Mouse (Mus musculus) monocyte, adult 2 months (primary cell): Measurements from ENCODE around the gene Ralgapa2.

Source experiments
- DNase-seq, 2 experiments: peaks; one replicate each; pipeline ENCODE4 v3.0.0; 2022; ENCODE audit warnings: low spot score in 2 of 2, low read depth in 1 of 2

Gene Ralgapa2

DNA sequence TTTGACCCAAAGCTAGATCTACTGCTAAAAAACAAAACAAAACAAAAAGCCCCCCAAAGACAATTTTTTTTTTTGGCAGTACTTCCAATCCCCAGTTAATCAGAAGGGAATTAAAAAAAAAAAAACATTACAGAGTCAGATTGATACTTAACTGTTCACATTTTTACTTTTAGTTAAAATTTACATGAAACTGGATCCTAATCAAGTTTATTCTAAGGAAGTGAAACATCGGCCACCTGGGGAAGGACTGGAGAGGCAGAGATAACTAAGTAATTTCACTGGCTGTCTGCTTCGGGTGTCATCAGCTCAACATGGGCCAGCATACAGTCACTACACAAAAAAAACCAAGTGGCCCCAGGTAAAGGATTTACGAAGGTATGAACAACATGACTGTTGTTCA, 201.4 kb downstream of the Ralgapa2 start:
- DNase-seq: no peak

DNA sequence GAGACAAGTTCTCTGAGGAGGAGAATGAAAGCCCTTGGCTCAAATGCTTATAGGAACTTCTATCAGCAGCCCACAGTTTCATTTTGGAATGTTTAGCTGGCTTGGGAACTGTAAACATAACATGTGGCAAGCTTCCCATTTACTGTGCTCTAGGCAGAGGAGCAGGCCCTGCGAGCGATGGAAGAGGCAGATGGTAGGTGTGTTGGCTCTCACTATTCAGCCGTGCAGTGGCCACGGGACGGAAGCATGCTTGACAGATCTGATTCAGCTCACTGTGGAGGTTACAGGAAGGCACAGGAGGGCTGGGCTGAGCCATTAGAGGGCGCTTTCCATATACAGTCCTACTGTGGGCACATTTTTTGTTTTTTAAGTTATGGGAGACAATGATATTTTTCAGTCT, 201.9 kb downstream of the Ralgapa2 start:
- DNase-seq: no peak

DNA sequence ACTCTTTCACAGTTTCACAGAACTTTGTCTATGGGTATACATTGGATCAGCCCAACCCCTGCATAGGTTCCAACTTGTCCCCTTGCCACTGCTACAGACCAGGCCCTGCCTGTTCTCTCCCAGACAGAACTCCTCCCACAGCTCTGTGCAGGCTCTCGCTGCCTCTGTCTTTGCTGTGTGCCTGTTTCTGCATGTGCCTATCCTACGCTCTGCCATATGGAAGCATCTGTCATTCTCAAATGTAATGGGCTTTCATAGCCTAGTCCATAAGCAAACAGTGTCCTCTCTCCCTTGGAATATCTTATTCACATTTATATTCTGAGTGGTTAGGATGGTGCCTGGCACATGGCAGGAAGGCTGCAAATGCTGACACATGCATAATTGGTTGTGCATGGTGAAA, 202.7 kb downstream of the Ralgapa2 start:
- DNase-seq: no peak

DNA sequence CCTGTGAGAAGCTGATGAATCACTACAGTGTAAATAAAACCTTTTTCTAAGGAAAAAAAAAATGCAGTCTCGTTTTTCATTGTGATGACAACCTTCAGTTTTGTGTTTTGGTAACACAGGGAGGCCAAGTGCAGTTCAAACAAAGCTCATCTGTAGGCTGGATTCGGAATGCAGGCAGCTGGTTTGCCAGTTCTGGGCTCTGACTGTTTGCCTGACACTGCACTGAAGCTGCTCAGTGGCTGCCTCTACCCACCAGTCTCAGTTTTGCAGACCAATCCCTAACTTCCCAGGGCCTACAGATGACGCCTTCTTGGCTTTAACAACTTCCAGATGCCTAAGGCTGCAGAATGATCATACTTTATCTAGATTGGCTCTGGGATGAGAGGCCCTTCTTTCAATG, 205.1 kb downstream of the Ralgapa2 start:
- DNase-seq: no peak

DNA sequence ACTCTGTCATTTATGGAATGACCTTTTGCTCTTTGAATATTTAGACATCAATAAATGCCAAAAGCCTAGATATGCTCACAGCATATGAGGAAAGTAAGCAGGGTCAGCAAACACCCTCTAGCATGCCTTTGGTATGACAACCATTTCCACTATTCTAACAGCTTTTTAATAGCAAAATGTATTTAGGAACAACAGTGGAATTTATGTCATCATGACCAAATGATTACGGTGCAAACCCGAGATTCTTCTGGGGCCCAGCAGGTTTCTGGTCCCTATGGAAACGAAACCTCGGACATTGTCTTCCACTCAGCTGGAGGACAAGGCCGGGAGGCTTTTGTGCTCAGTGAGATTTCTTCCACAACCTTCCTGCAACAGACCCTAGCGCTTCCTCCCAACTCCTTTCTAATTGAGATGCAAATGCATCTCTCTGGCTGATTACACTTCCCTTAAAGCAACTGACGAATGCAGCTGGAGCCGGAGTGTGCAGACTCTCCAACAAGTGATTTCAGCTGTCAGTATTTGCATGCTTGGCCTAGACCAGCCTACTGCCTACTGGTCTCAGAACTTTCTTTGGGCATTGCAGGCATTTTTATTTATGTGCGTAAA, 209.9 kb downstream of the Ralgapa2 start:
- no peak for DNase-seq

DNA sequence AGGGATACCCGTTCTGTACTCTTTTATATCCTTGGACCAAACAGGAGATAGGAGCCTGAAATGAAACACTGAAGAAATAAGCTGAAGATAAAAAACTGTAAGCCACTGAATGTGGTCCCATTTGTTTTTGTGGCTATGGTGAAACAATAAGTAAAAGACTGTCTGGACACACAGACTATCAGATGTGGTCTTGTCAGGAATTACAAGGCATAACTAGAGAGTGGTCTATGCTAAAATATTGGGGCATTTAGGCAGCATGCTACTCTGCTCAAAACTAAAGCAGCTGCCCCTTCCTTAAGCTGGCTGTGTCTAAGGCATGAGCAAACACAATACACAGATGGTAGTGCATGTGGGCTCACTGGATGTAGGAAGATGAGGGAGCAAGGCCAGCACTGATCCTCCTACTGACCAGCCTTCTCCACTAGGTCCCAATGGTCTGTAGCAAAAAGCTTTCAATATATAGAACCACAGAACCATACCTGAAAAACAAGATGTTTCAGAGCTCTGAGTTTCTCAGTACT, 211.6 kb downstream of the Ralgapa2 start:
- no peak for DNase-seq

DNA sequence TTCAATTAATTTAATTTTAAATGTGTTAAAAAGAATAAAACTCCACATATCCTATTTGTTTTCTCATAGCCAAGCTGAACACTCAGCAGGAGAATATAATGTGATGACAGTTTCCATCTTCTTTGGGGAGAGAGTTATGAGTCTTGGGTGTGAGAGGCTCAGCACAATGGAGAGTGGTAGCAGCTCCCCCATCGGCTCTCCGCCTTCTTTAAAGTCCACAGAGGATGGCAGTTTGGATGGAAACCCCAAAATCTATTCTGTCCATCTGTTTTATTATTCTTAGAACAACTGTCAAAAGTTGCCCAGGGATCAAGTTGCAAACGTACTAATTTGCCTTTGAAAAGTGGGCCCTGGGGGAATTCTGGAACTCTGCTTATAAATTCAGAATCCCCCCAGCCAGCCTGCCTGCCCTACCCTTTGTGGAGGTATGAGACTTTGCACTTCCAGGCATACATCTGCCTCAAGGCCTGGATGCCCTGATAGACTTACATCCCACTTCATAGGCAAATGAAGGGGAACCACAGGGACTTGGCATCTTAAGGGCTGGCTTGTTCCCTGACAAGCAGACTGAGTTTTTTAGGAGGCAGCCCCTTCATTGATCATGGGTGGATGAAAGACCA, 212.2 kb downstream of the Ralgapa2 start:
- no peak for DNase-seq

DNA sequence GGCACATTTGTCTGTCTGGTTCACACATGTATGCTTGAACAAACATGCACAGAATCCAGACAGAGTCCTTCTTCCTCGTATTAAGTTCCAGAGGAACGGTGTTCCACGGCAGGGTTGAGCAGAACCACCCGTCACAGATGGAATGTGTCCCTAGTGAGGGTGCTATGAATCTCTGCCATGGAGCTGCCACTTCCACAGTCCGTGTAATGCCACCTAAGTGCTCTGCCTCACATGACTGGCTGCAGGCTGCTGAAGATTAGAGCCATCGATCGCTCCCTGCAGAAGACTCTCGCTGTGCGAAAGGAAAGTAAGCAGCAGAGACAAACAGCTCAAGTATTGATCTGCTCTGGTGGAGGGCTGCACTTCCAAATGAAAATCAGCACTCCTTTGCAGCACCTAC, 218.6 kb downstream of the Ralgapa2 start:
- no peak for DNase-seq

DNA sequence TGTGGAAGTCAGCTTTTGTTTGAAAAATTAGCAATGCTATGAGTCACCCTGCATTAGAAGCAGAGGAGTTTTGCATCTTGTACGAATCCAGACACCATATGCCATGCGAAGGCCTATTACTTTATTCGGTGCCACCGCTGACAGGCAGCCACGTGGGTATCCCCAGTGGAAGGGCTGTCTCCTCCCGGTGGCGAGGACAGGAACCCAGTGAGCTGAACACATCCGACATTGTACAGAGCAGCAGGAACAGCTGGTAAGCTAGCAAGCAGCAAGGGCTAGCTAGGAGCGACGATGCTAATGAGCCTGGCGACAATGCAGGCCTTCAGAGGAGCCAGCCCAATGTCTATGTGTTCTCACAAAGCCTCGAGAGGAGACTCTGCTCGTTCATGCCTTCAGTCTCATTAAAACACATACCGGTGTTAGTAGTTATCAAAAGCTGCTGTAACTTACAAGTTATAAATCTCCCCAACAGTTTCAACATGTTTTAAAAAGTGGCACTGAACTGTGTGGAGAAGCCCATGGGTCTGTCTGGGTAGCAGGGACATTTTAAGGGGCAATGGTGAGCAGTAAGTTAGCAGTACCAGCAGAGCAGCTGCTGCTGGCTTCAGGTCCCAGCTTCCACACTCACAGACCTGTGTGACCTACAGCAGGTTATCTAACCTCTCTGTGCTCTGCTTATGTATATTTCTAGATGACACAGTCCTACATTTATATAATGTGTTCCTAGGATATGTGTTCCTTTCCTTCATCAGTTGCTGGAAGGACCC, 221.1 kb downstream of the Ralgapa2 start:
- DNase-seq: no peak

DNA sequence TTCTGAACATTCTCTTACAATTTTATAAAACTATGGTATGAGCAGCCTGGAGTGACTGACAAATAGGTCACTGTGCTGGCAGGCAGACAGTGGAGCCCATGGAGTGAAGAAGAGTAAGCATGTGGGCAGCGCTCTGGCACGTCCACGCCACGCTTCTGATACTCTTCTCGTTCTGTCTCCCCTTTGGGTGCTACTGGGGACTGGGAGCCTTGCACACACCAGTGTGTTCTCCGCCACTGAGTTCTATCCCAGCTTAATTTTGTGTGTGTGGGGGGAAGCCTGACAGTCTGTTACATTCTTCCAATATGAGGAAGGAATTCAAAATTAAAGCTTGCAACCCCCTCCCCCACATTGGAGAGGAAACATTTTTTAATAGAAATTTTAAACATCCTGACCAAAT, 221.8 kb downstream of the Ralgapa2 start:
- DNase-seq: no peak

DNA sequence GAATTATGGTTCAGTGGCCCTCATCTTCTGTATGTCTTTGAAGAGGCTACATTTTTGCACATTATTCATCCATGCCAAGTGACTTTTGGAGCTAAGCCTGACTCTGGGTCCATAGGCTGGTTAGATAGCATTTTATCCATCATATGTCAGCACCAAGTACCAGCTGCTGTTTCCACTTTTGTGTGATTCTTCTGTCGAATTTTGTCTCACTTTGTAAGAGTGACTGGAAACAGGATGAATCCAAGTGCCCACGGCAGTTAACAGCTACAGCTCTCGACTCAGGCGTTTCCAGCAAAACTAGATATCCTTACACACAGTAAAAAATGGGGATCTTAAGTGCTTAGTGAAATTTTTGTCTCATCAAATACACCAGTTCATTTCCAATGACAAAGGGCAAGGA, 222.8 kb downstream of the Ralgapa2 start:
- no peak for DNase-seq

DNA sequence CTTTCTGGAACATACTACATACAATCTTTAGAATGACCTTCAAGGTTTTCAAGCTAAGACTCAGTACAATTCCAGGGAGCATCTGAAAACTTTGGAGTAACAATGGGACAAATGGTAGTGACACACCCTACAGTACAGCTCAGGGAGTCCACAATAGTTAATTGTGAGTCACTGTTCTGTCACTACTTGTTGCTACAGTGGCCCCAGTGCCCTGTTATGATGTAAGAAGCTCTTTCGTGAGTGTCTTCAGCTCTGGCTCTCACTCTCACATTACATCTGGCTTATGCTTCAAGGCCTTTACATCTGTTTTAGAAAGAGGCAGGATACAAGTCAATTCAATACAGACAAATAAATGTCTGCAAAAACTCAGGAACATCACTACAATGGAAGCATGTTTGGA, 223.8 kb downstream of the Ralgapa2 start:
- no peak for DNase-seq

DNA sequence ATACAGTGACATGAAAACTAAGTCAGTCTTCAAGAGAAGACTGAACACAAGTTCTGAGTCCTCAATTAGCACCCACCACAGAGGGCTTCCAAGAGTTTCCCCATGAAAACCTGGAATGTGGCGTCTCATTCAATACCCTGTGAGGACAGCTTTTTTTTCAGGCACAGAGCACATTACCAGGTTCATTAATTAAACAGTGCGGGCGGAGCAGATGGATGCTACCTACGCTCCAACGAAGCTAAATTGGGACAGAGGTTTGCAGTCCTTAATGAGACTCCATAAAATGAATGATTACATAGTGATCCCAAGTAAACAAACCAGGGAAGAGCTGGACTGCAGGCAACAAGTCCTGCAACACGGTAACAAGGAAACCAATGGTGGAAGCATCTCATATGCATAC, 224.6 kb downstream of the Ralgapa2 start:
- DNase-seq: no peak

DNA sequence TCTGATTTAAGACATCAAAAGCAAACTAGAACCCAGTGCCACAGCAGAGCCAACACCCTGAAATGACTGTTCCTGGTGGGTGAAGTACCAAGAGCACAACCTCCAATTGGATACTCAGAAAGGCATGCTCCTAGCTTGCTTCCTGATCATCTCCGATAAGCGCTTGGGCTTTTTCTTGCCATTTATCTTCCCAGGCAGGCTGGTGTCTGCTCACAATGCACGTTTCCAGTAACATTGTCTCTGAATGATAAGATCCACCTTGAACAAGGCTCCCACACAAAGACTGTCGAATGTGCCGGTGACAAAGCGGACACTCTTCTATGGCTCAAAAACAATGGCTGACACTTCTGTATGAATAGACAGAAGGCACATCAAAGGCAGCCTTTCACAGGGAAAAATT, 230.8 kb downstream of the Ralgapa2 start:
- no peak for DNase-seq

DNA sequence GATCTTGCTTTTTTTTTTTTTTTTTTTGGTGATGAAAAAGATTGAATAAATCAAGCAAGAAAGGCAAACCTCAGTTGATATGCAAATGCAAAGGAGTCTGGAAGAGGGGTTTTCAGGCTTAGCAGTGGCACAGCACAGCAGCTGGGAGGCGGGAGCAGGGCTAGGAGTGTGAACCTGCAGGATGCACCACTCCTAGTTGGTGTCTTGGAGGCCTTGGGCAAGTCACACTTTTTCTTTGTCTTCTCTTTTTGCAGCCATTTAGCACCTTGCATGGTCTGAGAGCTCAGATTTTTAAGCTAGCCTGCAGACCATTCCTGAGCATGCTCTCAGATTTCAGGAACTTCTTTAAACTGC, 231.2 kb downstream of the Ralgapa2 start:
- no peak for DNase-seq

DNA sequence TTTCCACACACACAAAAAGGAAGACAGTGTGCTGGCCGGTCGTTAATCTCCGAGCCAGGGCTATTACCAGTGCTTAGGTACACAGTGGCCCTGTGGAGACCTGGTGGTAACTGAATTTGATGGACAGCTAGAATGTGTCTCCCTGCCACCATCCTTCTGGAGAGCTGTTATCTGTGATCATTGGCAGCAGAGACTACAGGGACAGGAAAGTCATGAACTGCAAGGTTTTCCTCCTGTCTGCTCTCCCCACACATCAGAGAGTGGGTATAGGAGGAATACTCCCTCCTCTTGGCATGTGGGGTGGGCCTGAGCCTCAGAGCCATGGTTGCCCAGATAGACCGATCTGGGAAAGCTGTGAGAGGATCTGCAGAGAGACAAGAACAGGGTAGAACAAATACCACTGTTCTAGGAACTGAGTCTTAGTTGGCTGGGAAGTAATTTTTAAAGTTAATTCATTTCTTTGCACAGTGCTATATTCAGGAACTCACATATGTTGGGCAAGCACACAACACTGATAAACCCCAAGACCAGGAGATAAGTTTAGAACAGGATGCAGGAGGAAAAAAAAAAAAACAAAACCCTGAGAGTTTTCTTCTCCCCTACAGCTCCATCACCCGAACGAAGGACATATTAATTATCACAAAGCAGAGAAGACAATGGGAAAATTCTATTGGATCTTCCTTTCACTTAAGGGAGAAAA, 231.8 kb downstream of the Ralgapa2 start:
- DNase-seq: no peak

DNA sequence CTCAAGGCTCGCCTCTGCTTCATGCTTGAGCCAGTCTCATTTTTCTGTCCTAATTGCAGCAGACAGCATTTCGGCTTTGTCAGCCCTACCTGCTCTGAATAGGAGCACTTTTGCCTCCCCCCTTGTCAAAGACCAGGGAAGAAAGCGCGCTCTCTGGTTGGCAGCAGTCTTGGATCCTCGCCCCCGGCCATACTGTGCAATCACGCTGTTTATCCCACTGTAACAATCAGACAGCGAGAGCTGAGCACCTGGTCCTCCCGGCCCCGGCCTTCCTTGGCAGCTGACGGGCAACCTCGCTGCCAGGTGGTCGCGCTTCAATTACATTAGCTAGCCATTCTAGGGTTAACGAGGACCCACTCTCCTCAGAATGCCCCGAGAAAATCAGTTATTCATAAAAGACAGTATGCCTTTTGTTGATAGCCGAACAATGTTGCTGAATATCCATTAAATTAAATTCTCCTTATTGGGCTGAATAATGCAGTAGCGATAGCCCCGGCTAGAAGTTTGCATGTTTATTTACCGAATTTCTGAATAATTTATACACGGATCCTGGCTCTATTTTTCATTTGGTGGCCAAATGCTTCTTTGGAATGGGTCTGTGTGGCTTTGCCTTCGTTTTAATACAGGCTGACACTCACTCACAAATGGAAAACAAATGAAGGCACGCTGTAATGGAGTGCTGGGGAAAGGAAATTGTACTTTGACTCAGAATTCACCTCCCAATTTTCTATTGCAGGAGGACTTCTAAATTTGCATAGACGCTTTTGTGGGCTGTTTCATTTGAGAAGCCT, 232.5 kb downstream of the Ralgapa2 start:
- DNase-seq: no peak

DNA sequence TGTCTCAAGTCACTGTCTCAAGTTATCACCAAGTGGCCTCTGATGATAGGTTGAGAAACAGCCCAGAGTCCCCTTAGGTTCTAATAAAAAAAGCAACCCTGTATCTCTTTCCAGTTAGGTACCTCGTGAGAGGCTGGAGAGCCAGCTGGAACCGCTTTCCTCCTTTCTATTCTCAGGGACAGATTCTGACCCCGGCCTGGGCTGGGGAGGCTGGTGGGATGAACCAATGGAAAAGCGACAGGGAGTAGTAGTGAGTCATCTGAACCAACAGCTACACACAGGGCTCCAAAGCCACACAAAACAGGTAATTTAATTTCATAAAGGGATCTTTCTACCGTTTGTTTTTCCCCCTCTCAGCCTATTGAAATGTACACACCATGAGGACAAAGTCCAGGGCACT, 233.8 kb downstream of the Ralgapa2 start:
- no peak for DNase-seq

DNA sequence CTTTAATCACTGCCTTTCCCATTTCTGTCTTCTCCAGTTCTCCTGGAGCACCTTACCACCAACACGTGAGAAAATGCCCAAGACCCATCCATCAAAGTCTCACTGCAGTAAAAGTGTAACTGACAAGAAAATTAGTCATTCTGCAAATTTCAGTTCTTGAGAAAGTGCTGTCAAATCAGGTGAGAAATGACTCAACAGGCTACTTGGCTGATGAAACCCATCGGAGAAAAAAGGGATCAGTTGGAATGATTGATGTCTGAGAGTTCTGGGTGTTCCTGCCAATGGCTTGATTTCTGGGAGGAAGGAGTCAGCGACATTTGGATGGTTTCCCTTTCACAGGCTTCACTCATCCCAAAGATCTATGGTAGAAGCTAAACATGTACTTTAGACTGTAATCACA, 245.6 kb downstream of the Ralgapa2 start:
- DNase-seq: no peak

DNA sequence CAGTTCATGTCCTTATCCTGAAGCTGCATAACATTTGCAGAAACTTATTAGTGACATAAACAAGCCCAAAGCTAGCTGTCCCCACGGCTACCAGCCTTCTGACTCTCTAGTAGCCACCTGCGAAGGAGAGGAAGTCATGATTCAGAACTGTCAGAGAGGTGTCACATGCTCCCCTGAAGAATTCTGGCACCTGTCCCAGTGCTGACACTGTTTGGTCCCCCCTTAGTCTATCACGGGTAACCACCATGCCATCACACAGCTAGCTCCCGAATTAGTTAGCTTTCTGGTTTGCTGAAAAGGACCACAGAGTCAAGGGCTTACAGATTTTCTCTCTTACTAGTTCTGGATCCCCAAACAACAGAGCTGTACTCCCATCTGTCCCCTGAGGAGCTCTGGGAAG, 247.1 kb downstream of the Ralgapa2 start:
- no peak for DNase-seq

DNA sequence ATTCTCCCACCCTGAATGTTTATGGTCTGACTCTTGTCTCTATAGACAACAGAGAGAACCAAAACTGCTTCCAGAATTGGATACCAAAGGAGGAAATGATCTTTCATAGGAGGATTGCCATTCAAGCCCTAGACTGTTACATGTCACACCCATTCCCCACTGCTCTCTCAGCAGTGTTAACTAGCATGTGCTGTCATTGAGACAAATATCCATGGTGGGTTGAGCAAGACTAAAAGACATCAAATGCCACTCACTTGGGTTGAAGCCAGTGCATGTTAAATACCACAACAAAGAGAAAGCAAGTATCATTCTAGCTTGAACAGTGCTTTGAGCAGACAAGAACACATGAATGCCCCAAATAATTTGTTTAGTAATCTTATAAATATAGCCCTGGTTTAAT, 249.2 kb downstream of the Ralgapa2 start:
- no peak for DNase-seq
